Mouse (Mus musculus) intestine, postnatal 0 days (tissue): Measurements from ENCODE around the gene Gm20873. TPM values are rescaled to one million over a fixed set of nuclear protein-coding genes. Genes with fewer than 3 reads are reported as not detected.
"Not testable (repeated sequence)": the region's sequence is repeated elsewhere in the genome, so short reads cannot be mapped to it uniquely, and the experiment has no call there.

Experiments used
- ATAC-seq: fragments of 200-750 bp; cut with Nextera tagmentation; 2 replicates; pipeline ENCODE4 v1.8.0; 2017; ENCODE audit warnings: mild to moderate bottlenecking, moderate TSS enrichment, moderate library complexity
- H3K27ac ChIP-seq: fragments of 300-500 bp; sonication (generic); 2 replicates; pipeline ENCODE4 v1.5.1; 2014; ENCODE audit warnings: mild to moderate bottlenecking, low read depth, low read length, moderate library complexity
- H3K27me3 ChIP-seq: fragments of 300-500 bp; sonication (generic); replicated peaks from 2 replicates; pipeline ENCODE4 v1.6.1; 2014; ENCODE audit warnings: low read length, mixed read lengths; ENCODE audit not compliant: control insufficient read depth, insufficient read depth
- H3K36me3 ChIP-seq: fragments of 300-500 bp; sonication (generic); 2 replicates; pipeline ENCODE4 v1.6.1; 2014; ENCODE audit warnings: mild to moderate bottlenecking, moderate library complexity; ENCODE audit not compliant: control insufficient read depth, insufficient read depth
- H3K4me1 ChIP-seq: fragments of 300-500 bp; sonication (generic); replicated peaks from 2 replicates; pipeline ENCODE4 v1.6.1; 2014; ENCODE audit warnings: antibody characterized with exemption, low read length, mixed read lengths; ENCODE audit not compliant: control insufficient read depth, insufficient read depth
- H3K4me2 ChIP-seq: fragments of 300-500 bp; sonication (generic); replicated peaks from 2 replicates; pipeline ENCODE4 v1.6.1; 2014; ENCODE audit warnings: low read depth, mild to moderate bottlenecking, moderate library complexity
- H3K4me3 ChIP-seq: fragments of 300-500 bp; sonication (generic); 2 replicates; pipeline ENCODE4 v1.5.1; 2014; ENCODE audit warnings: low read depth, low read length
- H3K9ac ChIP-seq: fragments of 300-500 bp; sonication (generic); 2 replicates; pipeline ENCODE4 v1.6.1; 2014; ENCODE audit warnings: mild to moderate bottlenecking, low read depth, low read length
- H3K9me3 ChIP-seq: fragments of 300-500 bp; sonication (generic); 2 replicates; pipeline ENCODE4 v1.6.1; 2016; ENCODE audit warnings: mixed run types; ENCODE audit not compliant: control insufficient read depth
- WGBS: fragments of 180-500 bp; shearing (Covaris S2); extraction: QIAGEN DNeasy Blood & Tissue Kit; methylation state at CpG from one replicate; pipeline ENCODE4 v1.1.7; 2014; 5-methylcytosine and 5-hydroxymethylcytosine counted together
- polyA plus RNA-seq: library from polyadenylated mRNA; unstranded; fragments of >200 nt; fragmentation: Nextera tagmentation; extraction: Ambion mirVana; gene quantifications from 2 replicates; pipeline ENCODE4 v1.2.1, GENCODE M21; 2015

Gm20873 gene
- polyA plus RNA-seq: not detected in 2 replicates

DNA sequence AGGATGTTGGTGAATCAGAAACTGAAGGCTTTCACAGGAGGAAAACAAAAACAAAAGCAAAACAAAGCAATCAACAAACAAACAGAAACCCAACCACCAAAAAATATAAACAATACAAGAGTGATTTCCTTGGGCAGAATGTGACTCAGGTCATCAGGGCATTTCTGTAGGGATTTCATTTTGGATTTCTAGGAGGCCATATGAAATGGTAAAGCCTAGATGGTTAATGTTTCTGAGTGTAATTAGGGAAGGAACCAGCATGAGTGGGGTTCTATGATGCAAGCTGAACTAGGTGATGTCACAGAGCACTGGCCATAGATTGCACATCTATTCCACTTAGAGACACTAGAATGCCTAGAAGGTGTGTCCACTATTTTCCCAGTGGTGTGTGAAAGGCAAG is at the start of gene Gm20873:
TSS of gene Gm20873 (plus strand) at position 301 of the 400 bp plus-strand sequence.
- not testable (repeated sequence) for H3K4me3 ChIP-seq, H3K27ac ChIP-seq, H3K36me3 ChIP-seq, H3K9ac ChIP-seq, H3K4me1 ChIP-seq, H3K4me2 ChIP-seq, ATAC-seq, H3K9me3 ChIP-seq, H3K27me3 ChIP-seq

DNA sequence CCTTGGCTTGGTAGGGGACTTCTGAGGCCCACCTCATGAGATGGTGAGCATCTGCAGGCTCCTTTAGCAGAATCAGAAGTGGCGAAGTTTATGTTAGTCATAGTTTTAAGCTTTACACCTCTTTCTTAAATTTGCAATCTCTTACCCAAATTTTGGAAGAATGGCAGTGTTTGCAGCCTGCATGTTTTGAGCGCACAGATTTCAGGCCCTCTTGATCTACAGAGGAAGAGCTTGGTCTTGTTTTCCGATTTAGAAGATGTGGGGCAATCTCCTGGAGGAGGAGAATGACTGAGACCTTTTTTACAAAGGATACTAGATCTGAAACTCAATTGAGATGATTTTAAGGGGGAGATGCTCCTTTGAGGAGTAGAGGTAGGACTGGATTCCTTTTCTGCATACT is 29.0 kb upstream of the Gm20873 start, which contains the start of gene Gm21746:
TSS of gene Gm21746 (minus strand) at position 101 of the 400 bp plus-strand sequence.
- H3K36me3 ChIP-seq, H3K27ac ChIP-seq, H3K9ac ChIP-seq, H3K27me3 ChIP-seq, H3K9me3 ChIP-seq, H3K4me1 ChIP-seq, H3K4me3 ChIP-seq, H3K4me2 ChIP-seq, ATAC-seq: not testable (repeated sequence)
- 83% methylated on average over 2 of the region's 3 CpGs for WGBS

Other genes starting within 250 kb of the Gm20873 start
- gene Gm21746, start 29.1 kb upstream of the Gm20873 start, polyA plus RNA-seq: not detected in 2 replicates